In the genomic region with DNA sequence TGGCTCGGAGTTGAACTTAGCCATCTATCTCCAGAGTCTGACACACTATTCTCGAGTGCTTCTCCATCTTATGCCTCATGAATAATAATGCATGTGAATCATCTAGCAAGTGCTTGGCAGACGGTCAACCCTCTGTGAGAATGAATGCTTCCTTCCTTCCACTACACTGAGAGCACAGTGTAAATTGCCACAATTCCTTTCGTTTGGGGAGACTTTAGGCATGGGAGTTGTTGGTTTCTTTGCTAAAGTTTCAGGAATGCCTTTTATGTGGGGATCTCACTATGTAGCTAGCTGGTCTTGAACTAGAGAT, we compare ENCODE assay signal across 11 mouse cellular contexts. TPM values are rescaled to one million over a fixed set of nuclear protein-coding genes. Genes with fewer than 3 reads are reported as not detected.
DNase-seq lines count a peak whose midpoint lies in the region; ATAC-seq and TF ChIP-seq lines count a peak whose summit lies in the region.
"Had no signal": no experiment of that assay in that cellular context is flagged by ENCODE, and none has a peak within 500 bp of the region (broad histone marks: within the 10 kb centered on the region; RNA-seq: fewer than 3 reads in every experiment).

No protein-coding gene starts in this region.

- 23% methylated on average over 4 of the region's 4 CpGs for WGBS in forebrain, embryonic 15.5 days
- WGBS in forebrain, embryonic 10.5 days, result 89% methylated on average over 4 of the region's 4 CpGs
- WGBS in intestine, postnatal 0 days, result 82% methylated on average over 4 of the region's 4 CpGs

- H3K9me3 ChIP-seq in forebrain, embryonic 15.5 days, result no peaks in the 10 kb centered on the region
- no peaks in the 10 kb centered on the region for H3K9me3 ChIP-seq in forebrain, embryonic 10.5 days
- no peaks in the 10 kb centered on the region for H3K9me3 ChIP-seq in intestine, postnatal 0 days (ENCODE audit: control insufficient read depth)
- H3K9me3 ChIP-seq: stomach, embryonic 15.5 days had no signal

- no peaks in the 10 kb centered on the region for H3K27me3 ChIP-seq in forebrain, embryonic 15.5 days
- no peaks in the 10 kb centered on the region for H3K27me3 ChIP-seq in forebrain, embryonic 10.5 days (ENCODE audit: poor library complexity, severe bottlenecking)
- H3K27me3 ChIP-seq in intestine, postnatal 0 days (replicated peaks; ENCODE audit: control insufficient read depth, insufficient read depth, low read length), result no peaks in the 10 kb centered on the region
- H3K27me3 ChIP-seq: stomach, embryonic 15.5 days had no signal

- no peak for TF ChIP-seq CTCF in brain, embryonic 14.5 days (IDR thresholded peaks at IDR 0.05; ENCODE audit: borderline replicate concordance, extremely low read depth, insufficient read depth, insufficient read length)
- no peak for TF ChIP-seq CTCF in intestine, postnatal 0 days (IDR thresholded peaks at IDR 0.05; ENCODE audit: low read depth)

- no peak overlapping the region for H3K4me3 ChIP-seq in forebrain, embryonic 15.5 days
- H3K4me3 ChIP-seq in forebrain, embryonic 10.5 days, result no peak overlapping the region
- no peak overlapping the region for H3K4me3 ChIP-seq in intestine, postnatal 0 days (ENCODE audit: low read depth, low read length)
- H3K4me3 ChIP-seq: stomach, embryonic 15.5 days had no signal

- H3K27ac ChIP-seq in forebrain, embryonic 15.5 days (replicated peaks), result peak overlapping the region; percentile 74
- no peak overlapping the region for H3K27ac ChIP-seq in forebrain, embryonic 10.5 days
- H3K27ac ChIP-seq in intestine, postnatal 0 days (ENCODE audit: low read depth, low read length), result no peak overlapping the region
- H3K27ac ChIP-seq: kidney, postnatal 0 days; stomach, embryonic 15.5 days had no signal

- H3K9ac ChIP-seq in forebrain, embryonic 15.5 days (replicated peaks), result no peak overlapping the region
- no peak overlapping the region for H3K9ac ChIP-seq in intestine, postnatal 0 days (ENCODE audit: low read depth, low read length)
- H3K9ac ChIP-seq: stomach, embryonic 15.5 days had no signal

- TF ChIP-seq POLR2A in brain, embryonic 14.5 days (IDR thresholded peaks at IDR 0.05; ENCODE audit: borderline replicate concordance, extremely low read depth, insufficient read depth, insufficient read length, poor library complexity, severe bottlenecking), result no peak

- ATAC-seq in forebrain, embryonic 15.5 days (replicated peaks), result peak; percentile 59
- ATAC-seq in intestine, postnatal 0 days, result no peak

- peaks cover 5% of the 10 kb centered on the region; the same call in 1 of the 2 replicates for H3K36me3 ChIP-seq in forebrain, embryonic 15.5 days
- H3K36me3 ChIP-seq in forebrain, embryonic 10.5 days (replicated peaks), result no peaks in the 10 kb centered on the region; the same call in 1 of the 2 replicates
- H3K36me3 ChIP-seq in intestine, postnatal 0 days (ENCODE audit: control insufficient read depth, insufficient read depth), result no peaks in the 10 kb centered on the region
- H3K36me3 ChIP-seq: stomach, embryonic 15.5 days had no signal

- H3K4me1 ChIP-seq in forebrain, embryonic 15.5 days, result peaks cover 37% of the 10 kb centered on the region
- no peaks in the 10 kb centered on the region for H3K4me1 ChIP-seq in forebrain, embryonic 10.5 days
- H3K4me1 ChIP-seq in intestine, postnatal 0 days (replicated peaks; ENCODE audit: control insufficient read depth, insufficient read depth, low read length), result no peaks in the 10 kb centered on the region
- H3K4me1 ChIP-seq: stomach, embryonic 15.5 days had no signal

- no peak for DNase-seq in forebrain, embryonic 10.5 days (ENCODE audit: extremely low spot score, low spot score)
- DNase-seq in brain, embryonic 14.5 days (ENCODE audit: low read depth), result peak; percentile 82
- DNase-seq in layer of hippocampus, adult 9-10 months (ENCODE audit: low spot score), result peak; percentile 51
- peak; percentile 75 to 85 for DNase-seq in right cerebral cortex, adult 2 months (ENCODE audit: low spot score in 2 of 2)
- DNase-seq in thymus, postnatal 10 days (ENCODE audit: low spot score in 2 of 2), result no peak
- no peak for DNase-seq in kidney, adult 8-10 months
- DNase-seq: heart, postnatal 14 days had no signal

- no peak overlapping the region for H3K4me2 ChIP-seq in forebrain, embryonic 15.5 days (replicated peaks)
- no peak overlapping the region for H3K4me2 ChIP-seq in intestine, postnatal 0 days (replicated peaks; ENCODE audit: low read depth)
- H3K4me2 ChIP-seq: stomach, embryonic 15.5 days had no signal

RNA-seq across cellular contexts. Expression of gene Kcnk10, which starts 32.9 kb away (rescaled TPM):
- polyA plus RNA-seq in forebrain, embryonic 15.5 days (2015; fragmentation: Nextera tagmentation; extraction: Ambion mirVana), result 51.7 and 52.1 TPM in 2 replicates
- polyA plus RNA-seq in forebrain, embryonic 10.5 days (2016; fragmentation: Nextera tagmentation; extraction: Ambion mirVana), result 15.8 and 18.6 TPM in 2 replicates
- polyA plus RNA-seq in brain, embryonic 14.5 days (2012; rRNA removed), result 15.1 and 20.9 TPM in 2 replicates
- 0.74 and 1.3 TPM in 2 replicates for polyA plus RNA-seq in intestine, postnatal 0 days (2015; fragmentation: Nextera tagmentation; extraction: Ambion mirVana)

Comparison
In these comparisons a context has a peak if more than half of its experiments do, and no peak if none do; other contexts are left out.
1. DNase-seq: peak in brain, embryonic 14.5 days (single experiment), layer of hippocampus, adult 9-10 months (single experiment) and right cerebral cortex, adult 2 months (2 of 2); none in forebrain, embryonic 10.5 days (single experiment), thymus, postnatal 10 days (0 of 2) and kidney, adult 8-10 months (0 of 2).